Mouse (Mus musculus): Measurements from ENCODE around the gene Phf7.

GRCm38 (mm10) chr14:31272164-31272563, 21.0 kb upstream of the Phf7 start:
- TF ChIP-seq CTCF (IDR thresholded peaks at IDR 0.05; ENCODE audit: extremely low read depth, insufficient read length, insufficient replicate concordance, low read depth, low read length) (peak; percentile 87; the same call in 1 of the 2 replicates), POLR2A (IDR thresholded peaks at IDR 0.05; ENCODE audit: low read depth, low read length) (no peak)
